Mouse (Mus musculus) G1E (cell line): Measurements from ENCODE around the gene Fez1. TPM values are rescaled to one million over a fixed set of nuclear protein-coding genes. Genes with fewer than 3 reads are reported as not detected.

Source experiments
- ATAC-seq: 2 replicates; pipeline ENCODE4 v1.8.0; 2016; ENCODE audit warnings: mild to moderate bottlenecking; ENCODE audit not compliant: insufficient number of reproducible peaks, poor library complexity, low FRiP score, severe bottlenecking; ENCODE audit errors: extremely low read depth
- DNase-seq: peaks from one replicate; pipeline ENCODE4 v3.0.0; 2012; ENCODE audit warnings: low spot score
- H3K27me3 ChIP-seq: 2 replicates; pipeline ENCODE4 v1.6.1; 2012; ENCODE audit warnings: mild to moderate bottlenecking, low read length, inconsistent platforms; ENCODE audit not compliant: insufficient read depth
- H3K36me3 ChIP-seq: replicated peaks from 2 replicates; pipeline ENCODE3; 2012; ENCODE audit warnings: mild to moderate bottlenecking, inconsistent platforms
- H3K4me1 ChIP-seq: 2 replicates; pipeline ENCODE4 v1.6.1; 2012; ENCODE audit warnings: low read depth, low read length, inconsistent platforms, mixed read lengths; ENCODE audit not compliant: insufficient read depth
- H3K4me3 ChIP-seq: 2 replicates; pipeline ENCODE4 v1.5.1; 2012; ENCODE audit warnings: low read depth, mild to moderate bottlenecking, inconsistent platforms, low read length, moderate library complexity, mixed read lengths
- H3K9me3 ChIP-seq: replicated peaks from 2 replicates; pipeline ENCODE4 v1.6.1; 2012; ENCODE audit warnings: inconsistent platforms
- CTCF ChIP-seq: IDR thresholded peaks from 2 replicates; pipeline ENCODE4 v1.5.1; 2012; ENCODE audit warnings: low read depth, low read length, inconsistent platforms, mixed read lengths
- GATA1 ChIP-seq: IDR thresholded peaks from 2 replicates; pipeline ENCODE4 v1.6.1; 2012; ENCODE audit warnings: borderline replicate concordance, low read length, inconsistent platforms, mixed read lengths
- GATA2 ChIP-seq: IDR thresholded peaks from 2 replicates; pipeline ENCODE4 v1.6.1; 2012; ENCODE audit warnings: low read depth, low read length, inconsistent platforms, borderline replicate concordance
- POLR2AphosphoS5 ChIP-seq: IDR thresholded peaks from 2 replicates; pipeline ENCODE4 v1.6.1; 2012; ENCODE audit warnings: low read depth, low read length, inconsistent platforms; ENCODE audit not compliant: insufficient replicate concordance
- TAL1 ChIP-seq: conservative IDR thresholded peaks from 2 replicates; pipeline ENCODE4 v1.6.1; 2012; ENCODE audit warnings: low read depth, low read length, inconsistent platforms, mixed read lengths
- polyA plus RNA-seq: library from polyadenylated mRNA; stranded (reverse); fragments of >175 nt; gene quantifications from 2 replicates; pipeline ENCODE4 v1.2.3, GENCODE M21; 2012
- total RNA-seq, 2 experiments: library from RNA; stranded (forward) in 1 of 2; stranded (reverse) in 1 of 2; fragments of 200-1000 nt in 1 of 2; fragments of >200 nt in 1 of 2; fragmentation: Nextera tagmentation in 1 of 2; gene quantifications; 2 replicates each; pipeline ENCODE4 v1.2.3; 2014 to 2017

Gene Fez1
- total and polyA plus RNA-seq, 3 experiments, result 0.44 TPM; not detected in 2

DNA sequence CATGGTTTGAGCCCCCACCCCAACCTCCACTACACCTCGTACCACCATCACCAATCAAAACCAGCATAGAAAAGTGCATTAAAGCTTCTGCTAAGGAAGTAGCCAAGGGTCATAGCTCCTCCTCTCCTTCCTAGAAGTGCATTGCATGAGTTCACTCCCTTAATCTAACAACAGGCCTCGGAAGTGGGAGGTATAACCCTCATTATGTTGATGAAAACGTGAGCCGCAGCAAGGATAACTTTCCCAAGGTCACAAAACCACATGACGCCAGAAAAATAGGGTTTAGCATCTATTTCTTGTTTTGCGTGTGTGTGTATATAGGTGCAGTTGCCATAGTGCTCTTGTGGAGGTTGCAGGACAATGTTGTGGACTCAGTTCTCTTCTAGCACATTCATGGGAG lies 9.7 kb downstream of the Fez1 start:
- TF ChIP-seq GATA1 (no peak), GATA2 (no peak), TAL1 (no peak), CTCF (no peak), POLR2AphosphoS5 (no peak)
- ATAC-seq, result no peak

GRCm38 (mm10) chr9:36832529-36832928 lies 10.9 kb downstream of the Fez1 start:
- TF ChIP-seq GATA1, result no peak
- TF ChIP-seq TAL1, result no peak
- no peak for TF ChIP-seq GATA2
- no peak for TF ChIP-seq CTCF
- H3K4me1 ChIP-seq, result no peaks in the 10 kb centered on the region
- H3K27me3 ChIP-seq, result peaks cover 8% of the 10 kb centered on the region
- no peaks in the 10 kb centered on the region for H3K36me3 ChIP-seq
- H3K9me3 ChIP-seq, result no peaks in the 10 kb centered on the region
- no peak overlapping the region for H3K4me3 ChIP-seq
- DNase-seq, result no peak
- ATAC-seq, result no peak

More for the DNA sequence above, 9.7 kb downstream of the Fez1 start:
- H3K9me3 ChIP-seq, result no peaks in the 10 kb centered on the region
- H3K4me3 ChIP-seq, result no peak overlapping the region
- no peaks in the 10 kb centered on the region for H3K36me3 ChIP-seq
- DNase-seq, result no peak
- no peaks in the 10 kb centered on the region for H3K4me1 ChIP-seq
- H3K27me3 ChIP-seq, result peaks cover 8% of the 10 kb centered on the region

GRCm38 (mm10) chr9:36833043-36833881 lies 11.6 kb downstream of the Fez1 start:
- Histone ChIP-seq H3K4me1 (no peaks in the 10 kb centered on the region), H3K36me3 (no peaks in the 10 kb centered on the region), H3K9me3 (no peaks in the 10 kb centered on the region), H3K4me3 (no peak overlapping the region), H3K27me3 (peaks cover 8% of the 10 kb centered on the region)
- ATAC-seq (no peak), DNase-seq (no peak)
- no peak for TF ChIP-seq CTCF
- TF ChIP-seq GATA2, result no peak
- no peak for TF ChIP-seq TAL1
- TF ChIP-seq POLR2AphosphoS5, result no peak
- TF ChIP-seq GATA1, result no peak

- Histone ChIP-seq H3K27me3 (peaks cover 8% of the 10 kb centered on the region), H3K9me3 (no peaks in the 10 kb centered on the region)
- TF ChIP-seq POLR2AphosphoS5, result no peak
- TF ChIP-seq CTCF, result no peak
- no peak for TF ChIP-seq GATA1
Observed at GRCm38 (mm10) chr9:36833914-36834313, 12.2 kb downstream of the Fez1 start.

GRCm38 (mm10) chr9:36846346-36846745 lies 24.7 kb downstream of the Fez1 start:
- no peak for ATAC-seq

More at GRCm38 (mm10) chr9:36833914-36834313, 12.2 kb downstream of the Fez1 start:
- no peak overlapping the region for H3K4me3 ChIP-seq
- DNase-seq (no peak), ATAC-seq (no peak)
- no peaks in the 10 kb centered on the region for H3K36me3 ChIP-seq
- no peaks in the 10 kb centered on the region for H3K4me1 ChIP-seq

DNA sequence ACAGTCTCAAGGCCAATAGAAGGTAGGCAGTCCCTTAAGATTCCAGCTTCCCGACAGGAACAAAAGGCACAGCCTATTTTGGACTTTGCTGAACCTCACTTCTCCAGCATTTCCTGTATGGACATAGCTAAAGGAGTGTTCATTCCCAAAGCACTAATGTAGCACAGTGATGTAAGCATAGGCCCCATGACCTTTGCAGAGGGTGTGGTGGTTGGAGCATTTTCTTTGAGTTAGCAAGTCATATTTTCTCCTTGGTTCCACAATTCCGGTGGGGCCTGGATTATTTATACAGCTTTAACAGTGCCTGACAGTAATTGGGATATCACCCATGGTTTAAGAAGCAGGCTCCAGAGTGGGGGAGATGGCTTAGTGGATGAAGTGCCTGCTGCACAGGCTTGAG lies 27.0 kb downstream of the Fez1 start:
- ATAC-seq (no peak), DNase-seq (no peak)
- peaks cover 41% of the 10 kb centered on the region for H3K27me3 ChIP-seq
- H3K4me3 ChIP-seq, result no peak overlapping the region
- H3K9me3 ChIP-seq, result no peaks in the 10 kb centered on the region
- no peaks in the 10 kb centered on the region for H3K36me3 ChIP-seq
- TF ChIP-seq GATA1 (no peak), TAL1 (no peak), GATA2 (no peak), POLR2AphosphoS5 (no peak), CTCF (no peak)
- H3K4me1 ChIP-seq, result no peaks in the 10 kb centered on the region

More at GRCm38 (mm10) chr9:36846346-36846745, 24.7 kb downstream of the Fez1 start:
- no peak for DNase-seq
- TF ChIP-seq CTCF (no peak), POLR2AphosphoS5 (no peak), TAL1 (no peak), GATA1 (no peak), GATA2 (no peak)
- peaks cover 51% of the 10 kb centered on the region for H3K27me3 ChIP-seq
- no peak overlapping the region for H3K4me3 ChIP-seq
- no peaks in the 10 kb centered on the region for H3K4me1 ChIP-seq
- H3K36me3 ChIP-seq, result no peaks in the 10 kb centered on the region
- no peaks in the 10 kb centered on the region for H3K9me3 ChIP-seq
